Mouse (Mus musculus): ENCODE measurements around the gene Sema4a.

Gene Sema4a

GRCm38 (mm10) chr3:88460983-88461696 lies at the start of gene Sema4a:
Gene Sema4a (minus strand): TSS chr3:88461182.
- no peak for DNase-seq

GRCm38 (mm10) chr3:88509692-88510420 lies 48.9 kb upstream of the Sema4a start, which contains the start of gene Lmna:
Gene Lmna (minus strand): TSS chr3:88509956.
- DNase-seq, result peak; percentile 97 to 99

- DNase-seq, result no peak
These were observed 48.3 kb upstream of the Sema4a start for GRCm38 (mm10) chr3:88509250-88509649.

- DNase-seq, result no peak
These were observed 44.8 kb upstream of the Sema4a start for GRCm38 (mm10) chr3:88505765-88506164.

- no peak for DNase-seq
These were observed 44.1 kb upstream of the Sema4a start for GRCm38 (mm10) chr3:88505081-88505480.

GRCm38 (mm10) chr3:88503881-88504746 lies 43.1 kb upstream of the Sema4a start:
- DNase-seq, result no peak

GRCm38 (mm10) chr3:88503505-88503863 lies 42.5 kb upstream of the Sema4a start:
- no peak for DNase-seq

GRCm38 (mm10) chr3:88502641-88503504 lies 41.9 kb upstream of the Sema4a start:
- DNase-seq, result peak; percentile 93

GRCm38 (mm10) chr3:88502031-88502571 lies 41.1 kb upstream of the Sema4a start:
- DNase-seq, result peak; percentile 51 to 64

- DNase-seq, result no peak
These were observed 40.5 kb upstream of the Sema4a start for GRCm38 (mm10) chr3:88501366-88502030.

GRCm38 (mm10) chr3:88500655-88501365 lies 39.8 kb upstream of the Sema4a start:
- peak; percentile 80 to 83 for DNase-seq

- no peak for DNase-seq
These were observed 39.1 kb upstream of the Sema4a start for GRCm38 (mm10) chr3:88500087-88500486.

GRCm38 (mm10) chr3:88499580-88499979 lies 38.6 kb upstream of the Sema4a start:
- DNase-seq, result no peak

- DNase-seq, result peak in 1 of 2 experiments; percentile 49
These were observed 34.9 kb upstream of the Sema4a start for GRCm38 (mm10) chr3:88495741-88496415.

GRCm38 (mm10) chr3:88494836-88495628 lies 34.0 kb upstream of the Sema4a start:
- peak; percentile 47 to 59 for DNase-seq

GRCm38 (mm10) chr3:88493706-88494582 lies 33.0 kb upstream of the Sema4a start:
- DNase-seq, result no peak

GRCm38 (mm10) chr3:88487396-88487795 lies 26.4 kb upstream of the Sema4a start:
- DNase-seq, result no peak

GRCm38 (mm10) chr3:88486887-88487286 lies 25.9 kb upstream of the Sema4a start:
- DNase-seq, result no peak
